Mouse (Mus musculus): ENCODE measurements at regions not wholly inside any gene's neighbourhood (a gene's known extent, or its start where the extent isn't known, plus 50 kb on each side); places are given as distances from the start of the nearest gene placed in this dataset.

GRCm38 (mm10) chr8:54393466-54394197 lies 135.7 kb upstream of the Asb5 start:
- Histone ChIP-seq H3K27ac (ENCODE audit: low read depth, low read length) (no peak overlapping the region), H3K9ac (ENCODE audit: low read depth, low read length) (no peak overlapping the region), H3K27me3 (replicated peaks; ENCODE audit: control insufficient read depth, insufficient read depth, low read length) (no peaks in the 10 kb centered on the region), H3K9me3 (ENCODE audit: control insufficient read depth, low read length) (no peaks in the 10 kb centered on the region), H3K4me3 (ENCODE audit: low read length) (no peak overlapping the region), H3K36me3 (ENCODE audit: control insufficient read depth, insufficient read depth, low read length) (no peaks in the 10 kb centered on the region), H3K4me1 (ENCODE audit: control insufficient read depth, insufficient read depth, low read depth, low read length) (no peaks in the 10 kb centered on the region), H3K4me2 (ENCODE audit: low read length) (no peak overlapping the region)
- no peak for ATAC-seq
- 82% methylated on average over 12 of the region's 12 CpGs for WGBS

GRCm38 (mm10) chr8:54405723-54406122 lies 123.7 kb upstream of the Asb5 start:
- Histone ChIP-seq H3K36me3 (ENCODE audit: control insufficient read depth, insufficient read depth, low read length) (no peaks in the 10 kb centered on the region), H3K27ac (ENCODE audit: low read depth, low read length) (no peak overlapping the region), H3K4me1 (ENCODE audit: control insufficient read depth, insufficient read depth, low read depth, low read length) (no peaks in the 10 kb centered on the region), H3K27me3 (replicated peaks; ENCODE audit: control insufficient read depth, insufficient read depth, low read length) (no peaks in the 10 kb centered on the region), H3K4me3 (ENCODE audit: low read length) (no peak overlapping the region), H3K9me3 (ENCODE audit: control insufficient read depth, low read length) (no peaks in the 10 kb centered on the region), H3K9ac (ENCODE audit: low read depth, low read length) (no peak overlapping the region), H3K4me2 (ENCODE audit: low read length) (no peak overlapping the region)
- ATAC-seq, result no peak
- WGBS, result 32% methylated on average over 2 of the region's 2 CpGs

- Histone ChIP-seq H3K9ac (ENCODE audit: low read depth, low read length) (no peak overlapping the region), H3K4me3 (ENCODE audit: low read length) (no peak overlapping the region), H3K27ac (ENCODE audit: low read depth, low read length) (no peak overlapping the region), H3K4me2 (ENCODE audit: low read length) (no peak overlapping the region), H3K9me3 (ENCODE audit: control insufficient read depth, low read length) (no peaks in the 10 kb centered on the region), H3K4me1 (ENCODE audit: control insufficient read depth, insufficient read depth, low read depth, low read length) (no peaks in the 10 kb centered on the region), H3K36me3 (ENCODE audit: control insufficient read depth, insufficient read depth, low read length) (no peaks in the 10 kb centered on the region), H3K27me3 (replicated peaks; ENCODE audit: control insufficient read depth, insufficient read depth, low read length) (no peaks in the 10 kb centered on the region)
- ATAC-seq, result no peak
- WGBS, result 71% methylated on average over 4 of the region's 4 CpGs
Measured at GRCm38 (mm10) chr8:54414092-54414799, 115.1 kb upstream of the Asb5 start.

- 87% methylated on average over 2 of the region's 2 CpGs for WGBS
Measured at GRCm38 (mm10) chr8:54416691-54417090, 112.7 kb upstream of the Asb5 start.

GRCm38 (mm10) chr8:54418035-54418434 lies 111.3 kb upstream of the Asb5 start:
- Histone ChIP-seq H3K9ac (ENCODE audit: low read depth, low read length) (no peak overlapping the region), H3K4me3 (ENCODE audit: low read length) (no peak overlapping the region), H3K27me3 (replicated peaks; ENCODE audit: control insufficient read depth, insufficient read depth, low read length) (no peaks in the 10 kb centered on the region), H3K9me3 (ENCODE audit: control insufficient read depth, low read length) (no peaks in the 10 kb centered on the region), H3K4me1 (ENCODE audit: control insufficient read depth, insufficient read depth, low read depth, low read length) (no peaks in the 10 kb centered on the region), H3K27ac (ENCODE audit: low read depth, low read length) (no peak overlapping the region), H3K36me3 (ENCODE audit: control insufficient read depth, insufficient read depth, low read length) (no peaks in the 10 kb centered on the region), H3K4me2 (ENCODE audit: low read length) (no peak overlapping the region)
- 88% methylated on average over 2 of the region's 2 CpGs for WGBS
- ATAC-seq, result no peak

More at GRCm38 (mm10) chr8:54416691-54417090, 112.7 kb upstream of the Asb5 start:
- Histone ChIP-seq H3K36me3 (ENCODE audit: control insufficient read depth, insufficient read depth, low read length) (no peaks in the 10 kb centered on the region), H3K9ac (ENCODE audit: low read depth, low read length) (no peak overlapping the region), H3K9me3 (ENCODE audit: control insufficient read depth, low read length) (no peaks in the 10 kb centered on the region), H3K4me2 (ENCODE audit: low read length) (no peak overlapping the region), H3K4me3 (ENCODE audit: low read length) (no peak overlapping the region), H3K4me1 (ENCODE audit: control insufficient read depth, insufficient read depth, low read depth, low read length) (no peaks in the 10 kb centered on the region), H3K27me3 (replicated peaks; ENCODE audit: control insufficient read depth, insufficient read depth, low read length) (no peaks in the 10 kb centered on the region), H3K27ac (ENCODE audit: low read depth, low read length) (no peak overlapping the region)
- no peak for ATAC-seq

- H3K27ac ChIP-seq (ENCODE audit: low read depth, low read length), result no peak overlapping the region
- WGBS, result 83% methylated on average over 6 of the region's 6 CpGs
- no peaks in the 10 kb centered on the region for H3K36me3 ChIP-seq (ENCODE audit: control insufficient read depth, insufficient read depth, low read length)
Measured at GRCm38 (mm10) chr8:54420339-54421098, 108.9 kb upstream of the Asb5 start.

GRCm38 (mm10) chr8:54425039-54425438 lies 104.3 kb upstream of the Asb5 start:
- no peaks in the 10 kb centered on the region for H3K36me3 ChIP-seq (ENCODE audit: control insufficient read depth, insufficient read depth, low read length)
- no peaks in the 10 kb centered on the region for H3K4me1 ChIP-seq (ENCODE audit: control insufficient read depth, insufficient read depth, low read depth, low read length)
- no peak overlapping the region for H3K27ac ChIP-seq (ENCODE audit: low read depth, low read length)
- no peaks in the 10 kb centered on the region for H3K9me3 ChIP-seq (ENCODE audit: control insufficient read depth, low read length)
- H3K9ac ChIP-seq (ENCODE audit: low read depth, low read length), result no peak overlapping the region
- no peak overlapping the region for H3K4me2 ChIP-seq (ENCODE audit: low read length)
- WGBS, result 85% methylated on average over 3 of the region's 3 CpGs
- no peak overlapping the region for H3K4me3 ChIP-seq (ENCODE audit: low read length)
- H3K27me3 ChIP-seq (replicated peaks; ENCODE audit: control insufficient read depth, insufficient read depth, low read length), result no peaks in the 10 kb centered on the region
- ATAC-seq, result no peak

More at GRCm38 (mm10) chr8:54420339-54421098, 108.9 kb upstream of the Asb5 start:
- H3K27me3 ChIP-seq (replicated peaks; ENCODE audit: control insufficient read depth, insufficient read depth, low read length), result no peaks in the 10 kb centered on the region
- no peak overlapping the region for H3K4me2 ChIP-seq (ENCODE audit: low read length)
- no peak overlapping the region for H3K4me3 ChIP-seq (ENCODE audit: low read length)
- no peak overlapping the region for H3K9ac ChIP-seq (ENCODE audit: low read depth, low read length)
- H3K9me3 ChIP-seq (ENCODE audit: control insufficient read depth, low read length), result no peaks in the 10 kb centered on the region
- no peaks in the 10 kb centered on the region for H3K4me1 ChIP-seq (ENCODE audit: control insufficient read depth, insufficient read depth, low read depth, low read length)
- ATAC-seq, result no peak

GRCm38 (mm10) chr8:54435694-54436093 lies 93.7 kb upstream of the Asb5 start:
- Histone ChIP-seq H3K9ac (ENCODE audit: low read depth, low read length) (no peak overlapping the region), H3K9me3 (ENCODE audit: control insufficient read depth, low read length) (no peaks in the 10 kb centered on the region), H3K4me1 (ENCODE audit: control insufficient read depth, insufficient read depth, low read depth, low read length) (no peaks in the 10 kb centered on the region), H3K4me2 (ENCODE audit: low read length) (no peak overlapping the region), H3K36me3 (ENCODE audit: control insufficient read depth, insufficient read depth, low read length) (no peaks in the 10 kb centered on the region), H3K27me3 (replicated peaks; ENCODE audit: control insufficient read depth, insufficient read depth, low read length) (no peaks in the 10 kb centered on the region), H3K4me3 (ENCODE audit: low read length) (no peak overlapping the region), H3K27ac (ENCODE audit: low read depth, low read length) (no peak overlapping the region)
- WGBS, result 61% methylated on average over 5 of the region's 5 CpGs
- ATAC-seq, result no peak

GRCm38 (mm10) chr8:54441143-54441542 lies 88.2 kb upstream of the Asb5 start:
- Histone ChIP-seq H3K4me2 (ENCODE audit: low read length) (no peak overlapping the region), H3K9ac (ENCODE audit: low read depth, low read length) (no peak overlapping the region), H3K4me3 (ENCODE audit: low read length) (no peak overlapping the region), H3K36me3 (ENCODE audit: control insufficient read depth, insufficient read depth, low read length) (no peaks in the 10 kb centered on the region), H3K27me3 (replicated peaks; ENCODE audit: control insufficient read depth, insufficient read depth, low read length) (no peaks in the 10 kb centered on the region), H3K9me3 (ENCODE audit: control insufficient read depth, low read length) (no peaks in the 10 kb centered on the region), H3K4me1 (ENCODE audit: control insufficient read depth, insufficient read depth, low read depth, low read length) (no peaks in the 10 kb centered on the region), H3K27ac (ENCODE audit: low read depth, low read length) (no peak overlapping the region)
- no peak for ATAC-seq
- WGBS, result 84% methylated on average over 3 of the region's 3 CpGs

Measured in hindbrain, embryonic 16.5 days (tissue).